Mouse (Mus musculus) myocyte (in vitro differentiated cells): ENCODE data around the gene Cflar. TPM values are rescaled to one million over a fixed set of nuclear protein-coding genes. Genes with fewer than 3 reads are reported as not detected.
A peak's percentile ranks its signal among the peaks of the same experiment; 100 is the strongest.
"Not testable (repeated sequence)": the region's sequence is repeated elsewhere in the genome, so short reads cannot be mapped to it uniquely, and the experiment has no call there.

Source experiments
- H3K27me3 ChIP-seq: one replicate; pipeline ENCODE4 v1.6.1; 2011; ENCODE audit not compliant: control insufficient read depth, insufficient read depth, insufficient read length
- H3K36me3 ChIP-seq: one replicate; pipeline ENCODE4 v1.6.1; 2011; ENCODE audit not compliant: control insufficient read depth, insufficient read depth
- H3K4me2 ChIP-seq: one replicate; pipeline ENCODE4 v1.6.1; 2011; ENCODE audit warnings: low read depth, control low read depth
- H3K4me3 ChIP-seq: one replicate; pipeline ENCODE4 v1.5.1; 2011; ENCODE audit warnings: mild to moderate bottlenecking, control low read depth, moderate library complexity
- H3K79me2 ChIP-seq: one replicate; pipeline ENCODE4 v1.6.1; 2011; ENCODE audit not compliant: control insufficient read depth, insufficient read depth
- H3ac ChIP-seq: one replicate; pipeline ENCODE4 v1.6.1; 2011; ENCODE audit not compliant: control insufficient read depth, insufficient read length
- CEBPB ChIP-seq: IDR thresholded peaks from 2 replicates; pipeline ENCODE4 v1.6.1; 2011; ENCODE audit warnings: mild to moderate bottlenecking, moderate library complexity; ENCODE audit not compliant: poor library complexity, insufficient read depth, severe bottlenecking
- E2F4 ChIP-seq: IDR thresholded peaks from one replicate; pipeline ENCODE4 v1.6.1; 2011; ENCODE audit warnings: mild to moderate bottlenecking, control low read depth, moderate library complexity; ENCODE audit not compliant: insufficient read depth
- MAX ChIP-seq: IDR thresholded peaks from one replicate; pipeline ENCODE4 v1.6.1; 2011; ENCODE audit warnings: low read depth, mild to moderate bottlenecking, control low read depth
- MYOD1 ChIP-seq, 3 experiments: IDR thresholded peaks; one replicate each; pipeline ENCODE4 v1.6.1; 2011; ENCODE audit warnings: control low read depth in 2 of 3, low read depth in 2 of 3, mild to moderate bottlenecking in 2 of 3, moderate library complexity in 1 of 3; ENCODE audit not compliant: insufficient read length in 2 of 3, control insufficient read depth in 1 of 3
- MYOG ChIP-seq, 3 experiments: IDR thresholded peaks; one replicate each; pipeline ENCODE4 v1.6.1; 2011; ENCODE audit warnings: control low read depth in 2 of 3, low read depth in 2 of 3, mild to moderate bottlenecking in 2 of 3; ENCODE audit not compliant: insufficient read length in 2 of 3, control insufficient read depth in 1 of 3, insufficient read depth in 1 of 3
- POLR2A ChIP-seq: IDR thresholded peaks from one replicate; pipeline ENCODE4 v1.6.1; 2011; ENCODE audit warnings: low read depth, mild to moderate bottlenecking, control low read depth, moderate library complexity; ENCODE audit not compliant: insufficient read length
- POLR2AphosphoS2 ChIP-seq: IDR thresholded peaks from one replicate; pipeline ENCODE4 v1.6.1; 2011; ENCODE audit warnings: low read depth, control low read depth; ENCODE audit not compliant: insufficient read length
- SRF ChIP-seq: IDR thresholded peaks from one replicate; pipeline ENCODE4 v1.6.1; 2011; ENCODE audit warnings: low read depth; ENCODE audit not compliant: control insufficient read depth, insufficient read length
- TCF12 ChIP-seq: IDR thresholded peaks from one replicate; pipeline ENCODE4 v1.6.1; 2011; ENCODE audit warnings: mild to moderate bottlenecking, control low read depth; ENCODE audit not compliant: poor library complexity, insufficient read depth, severe bottlenecking
- TCF3 ChIP-seq: IDR thresholded peaks from one replicate; pipeline ENCODE4 v1.6.1; 2011; ENCODE audit warnings: low read depth, control low read depth; ENCODE audit not compliant: insufficient read length
- USF1 ChIP-seq: IDR thresholded peaks from one replicate; pipeline ENCODE4 v1.6.1; 2011; ENCODE audit warnings: low read depth, mild to moderate bottlenecking, control low read depth, moderate library complexity
- polyA plus RNA-seq: library from polyadenylated mRNA; unstranded; fragments of >200 nt; fragmentation: generic; extraction: Trizol; gene quantifications from one replicate; pipeline ENCODE4 v1.2.1, GENCODE M21; 2012; ENCODE audit warnings: missing spikeins

Cflar gene
- polyA plus RNA-seq = 19.7 TPM

DNA sequence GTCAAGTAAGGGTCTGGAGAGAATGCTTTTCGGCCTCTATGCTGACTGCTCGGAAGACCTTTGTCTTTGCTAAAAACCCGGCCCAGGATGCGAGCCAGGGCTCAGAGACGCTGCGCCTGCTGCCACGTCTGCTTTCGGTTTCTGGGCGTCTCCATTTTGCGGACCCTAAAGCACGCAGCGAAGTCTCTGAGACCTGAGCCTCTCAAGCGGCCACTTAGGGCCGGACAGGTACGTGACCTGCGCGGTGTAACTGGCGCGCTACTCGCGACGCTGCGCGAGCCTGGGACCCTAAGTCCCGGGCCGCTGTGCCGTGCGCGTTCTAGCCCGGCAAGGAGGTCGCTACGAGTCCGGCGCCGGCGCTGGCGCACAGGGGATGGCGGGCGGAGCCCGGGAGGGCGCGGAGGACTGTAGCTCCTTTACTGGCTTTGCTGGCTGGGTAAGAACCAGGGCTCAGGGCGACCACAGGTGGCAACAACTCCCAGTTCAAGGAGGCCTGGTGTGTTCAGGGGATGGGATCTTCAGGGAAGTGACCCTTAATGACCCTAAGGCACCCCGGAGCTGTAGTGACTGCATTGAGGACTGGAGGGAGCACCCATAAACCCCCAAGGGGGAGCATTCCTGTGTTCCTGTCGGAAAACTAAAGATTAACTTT, at the start of gene Cflar:
Gene Cflar (plus strand): TSS at position 144 of the 652 bp plus-strand sequence.
- peaks cover 31% of the 10 kb centered on the region for H3K79me2 ChIP-seq
- H3K4me3 ChIP-seq = peak within 1 kb of the TSS; percentile 92
- TF ChIP-seq TCF3 (no peak), POLR2A (peak; percentile 81), E2F4 (no peak), POLR2AphosphoS2 (peak; percentile 72), MYOD1 (IDR thresholded peaks at IDR 0.05; ENCODE audit: control insufficient read depth in 1 of 3, insufficient read length in 2 of 3, low read depth in 2 of 3) (peak in 1 of 3 experiments; percentile 7), TCF12 (no peak), USF1 (no peak)
- H3K36me3 ChIP-seq = peaks cover 9% of the 10 kb centered on the region
- H3ac ChIP-seq = peak within 1 kb of the TSS; percentile 61
- H3K27me3 ChIP-seq = no peaks in the 10 kb centered on the region
- peak within 1 kb of the TSS; percentile 87 for H3K4me2 ChIP-seq

DNA sequence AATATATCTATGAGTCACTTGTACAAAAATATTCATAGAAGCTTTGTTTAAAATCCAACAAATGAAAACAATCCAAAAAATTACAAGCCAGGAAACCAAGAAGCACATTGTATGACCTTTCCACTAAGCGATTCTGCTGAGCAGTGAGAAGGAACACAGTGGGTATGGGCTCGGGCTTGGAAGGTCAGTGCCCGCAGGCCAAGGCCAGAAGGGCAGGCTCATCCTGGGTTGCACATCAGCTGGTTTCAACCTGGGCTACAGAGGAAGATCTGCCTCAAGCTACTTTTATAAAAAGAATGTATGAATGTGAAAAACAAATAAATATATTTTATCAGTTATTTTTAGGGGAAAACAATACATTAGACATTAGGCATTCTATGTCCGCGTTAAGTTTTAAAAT, 48.6 kb upstream of the Cflar start:
- not testable (repeated sequence) for H3K27me3 ChIP-seq, H3K4me2 ChIP-seq, H3K4me3 ChIP-seq, H3K36me3 ChIP-seq, H3ac ChIP-seq, H3K79me2 ChIP-seq

DNA sequence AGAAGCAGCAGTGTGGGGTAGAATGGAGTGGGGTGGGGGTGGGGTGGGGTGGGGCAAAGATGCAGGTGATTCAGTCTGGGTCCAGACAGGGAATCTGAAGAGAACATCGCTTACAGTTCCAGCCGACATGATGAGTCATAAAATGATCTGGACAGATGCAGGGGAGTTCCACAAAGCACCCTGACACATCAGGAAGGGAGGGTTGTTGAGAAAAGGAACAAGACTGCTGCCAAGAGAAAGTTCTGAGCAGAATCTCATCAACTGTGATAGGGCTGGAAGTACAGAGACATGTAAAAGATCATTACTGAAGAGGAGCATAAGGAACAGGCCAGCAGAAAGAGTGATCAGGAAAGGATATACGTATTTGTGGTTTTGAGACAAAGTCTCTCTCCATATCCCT, 47.9 kb upstream of the Cflar start:
- H3K79me2 ChIP-seq, H3K36me3 ChIP-seq, H3K4me3 ChIP-seq, H3K27me3 ChIP-seq, H3ac ChIP-seq, H3K4me2 ChIP-seq: not testable (repeated sequence)

DNA sequence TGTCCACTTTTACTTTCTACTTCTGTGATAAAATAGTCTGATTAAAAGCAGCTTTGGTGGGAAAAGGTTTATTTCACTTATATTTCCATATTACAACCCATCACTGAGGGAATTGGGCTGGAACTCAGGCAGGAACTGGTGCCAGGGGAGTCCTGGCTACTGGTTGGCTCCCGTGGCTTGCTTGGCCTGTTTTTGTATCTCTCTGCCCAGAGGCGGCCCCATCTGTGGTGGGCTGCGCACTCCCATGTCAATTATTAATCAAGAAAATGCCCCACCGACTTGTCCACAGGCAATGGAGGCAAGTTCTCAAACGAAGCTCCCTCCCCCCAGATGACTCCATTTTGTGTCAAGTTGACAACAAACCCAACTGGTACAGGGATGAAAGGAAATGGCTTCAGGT, 43.1 kb upstream of the Cflar start:
- no peak for TF ChIP-seq CEBPB
- no peak for TF ChIP-seq E2F4
- TF ChIP-seq MAX = no peak
- no peak for TF ChIP-seq TCF12
- TF ChIP-seq SRF = no peak
- TF ChIP-seq USF1 = no peak
- TF ChIP-seq POLR2A = no peak
- no peak for TF ChIP-seq TCF3

DNA sequence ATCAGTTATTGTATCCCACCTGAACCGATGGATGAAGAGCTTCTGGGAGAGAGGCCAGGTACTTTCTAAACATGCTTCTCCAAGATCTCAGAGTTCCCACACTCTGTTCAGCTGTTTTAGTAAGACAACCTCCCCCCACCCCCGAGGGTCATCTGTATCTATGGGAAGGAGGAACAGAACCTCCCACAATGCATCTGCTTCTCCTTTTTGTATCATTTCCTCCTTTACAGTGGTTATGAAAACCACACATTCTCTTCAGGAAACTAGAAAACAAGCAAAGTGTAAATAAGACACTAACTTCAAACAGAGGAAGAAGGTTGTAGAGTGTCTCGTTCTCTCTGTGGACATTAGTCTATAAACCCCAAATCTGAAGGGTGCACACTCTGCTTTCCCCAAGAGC, 41.7 kb upstream of the Cflar start:
- H3K4me2 ChIP-seq, H3K79me2 ChIP-seq, H3ac ChIP-seq, H3K4me3 ChIP-seq, H3K27me3 ChIP-seq, H3K36me3 ChIP-seq: not testable (repeated sequence)

More for the DNA sequence above, 43.1 kb upstream of the Cflar start:
- no peaks in the 10 kb centered on the region for H3K79me2 ChIP-seq
- no peaks in the 10 kb centered on the region for H3K27me3 ChIP-seq
- no peak overlapping the region for H3K4me3 ChIP-seq
- no peaks in the 10 kb centered on the region for H3K36me3 ChIP-seq
- no peak overlapping the region for H3K4me2 ChIP-seq
- H3ac ChIP-seq = no peak overlapping the region

DNA sequence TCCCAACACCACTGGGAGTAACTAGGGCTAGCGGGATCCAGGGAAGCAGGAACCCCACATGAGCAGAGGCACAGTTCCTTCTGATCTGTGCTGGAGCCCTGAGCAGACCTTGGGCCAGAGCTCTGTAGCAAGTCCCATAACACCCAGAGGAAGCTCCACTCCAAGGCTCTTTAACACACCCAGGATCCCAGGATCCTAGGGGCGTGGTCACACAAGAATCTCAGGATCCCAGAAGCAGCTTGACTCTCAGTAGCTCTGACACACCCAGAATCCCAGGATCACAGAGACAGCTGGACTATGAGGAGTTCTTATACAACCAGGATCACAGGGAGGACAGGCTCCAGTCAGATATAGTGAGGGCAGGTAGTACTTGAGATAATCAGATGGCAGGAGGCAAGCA, 39.2 kb upstream of the Cflar start:
- TF ChIP-seq POLR2AphosphoS2 = no peak
- no peak for TF ChIP-seq TCF12
- no peak for TF ChIP-seq CEBPB
- no peak for TF ChIP-seq USF1
- TF ChIP-seq MYOG (IDR thresholded peaks at IDR 0.05; ENCODE audit: control insufficient read depth in 1 of 3, insufficient read depth in 1 of 3, insufficient read length in 2 of 3, low read depth in 2 of 3) = no peak
- TF ChIP-seq SRF = no peak
- TF ChIP-seq MYOD1 (IDR thresholded peaks at IDR 0.05; ENCODE audit: control insufficient read depth in 1 of 3, insufficient read length in 2 of 3, low read depth in 2 of 3) = no peak
- no peak for TF ChIP-seq E2F4
- no peak for TF ChIP-seq MAX
- Histone ChIP-seq H3K79me2 (no peaks in the 10 kb centered on the region), H3ac (no peak overlapping the region), H3K4me2 (no peak overlapping the region), H3K27me3 (no peaks in the 10 kb centered on the region), H3K36me3 (no peaks in the 10 kb centered on the region), H3K4me3 (no peak overlapping the region)
